Mouse (Mus musculus) small intestine, adult 2 months (tissue): ENCODE results near the gene Cd93.

Source experiments
- CTCF ChIP-seq: fragments of 200-500 bp; IDR thresholded peaks from 2 replicates; pipeline ENCODE4 v1.5.1; 2012; ENCODE audit warnings: low read depth, mild to moderate bottlenecking, control low read depth, inconsistent platforms, low read length, moderate library complexity, mixed read lengths; ENCODE audit not compliant: insufficient replicate concordance, insufficient read length; ENCODE audit errors: extremely low read depth
- POLR2A ChIP-seq: fragments of 200-500 bp; IDR thresholded peaks from 2 replicates; pipeline ENCODE4 v1.6.1; 2012; ENCODE audit warnings: low read depth, mild to moderate bottlenecking, control low read depth, inconsistent platforms, low read length, moderate library complexity

GRCm38 (mm10) chr2:148441421-148441820 is 1.9 kb downstream of the Cd93 start:
- TF ChIP-seq CTCF (no peak), POLR2A (no peak)
